Mouse (Mus musculus): ENCODE data around the gene Mier1.

GRCm38 (mm10) chr4:103120028-103120384 lies 5.8 kb downstream of the Mier1 start:
- TF ChIP-seq POLR2A (IDR thresholded peaks at IDR 0.05; ENCODE audit: control insufficient read depth, extremely low read depth, insufficient read depth, low read length, poor library complexity) (no peak), CTCF (IDR thresholded peaks at IDR 0.05; ENCODE audit: borderline replicate concordance, control insufficient read depth, extremely low read depth, insufficient read depth, low read length, poor library complexity) (no peak)

Measured in thymus, adult 2 months (tissue).